Mouse (Mus musculus): Measurements from ENCODE around the gene Numa1.

DNA sequence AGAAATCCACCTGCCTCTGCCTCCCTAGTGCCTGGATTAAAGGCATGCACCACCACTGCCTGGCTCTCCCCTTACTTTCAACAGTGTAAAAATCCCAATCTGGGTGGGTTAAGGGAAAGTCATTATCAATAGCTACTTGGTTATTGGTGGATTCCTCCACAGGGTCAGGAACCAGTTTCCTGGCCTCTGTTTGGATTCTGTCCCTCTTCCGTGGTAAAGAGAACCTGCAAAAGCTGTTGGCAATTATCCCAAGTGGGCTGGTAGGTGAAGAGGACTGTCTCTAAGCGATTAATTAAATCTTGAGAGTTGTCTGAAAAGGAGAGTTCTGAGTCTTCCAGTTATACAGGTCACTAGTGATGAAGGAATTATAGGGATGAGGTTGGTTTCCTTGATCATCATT lies 4.4 kb downstream of the Numa1 start:
- TF ChIP-seq POLR2A (IDR thresholded peaks at IDR 0.05; ENCODE audit: insufficient read depth, low read depth, low read length) (no peak), CTCF (IDR thresholded peaks at IDR 0.05) (no peak)
